Mouse (Mus musculus) MEL (cell line): Measurements from ENCODE around the gene Mid1.

Experiments
- CHD2 ChIP-seq: IDR thresholded peaks from 2 replicates; pipeline ENCODE4 v1.6.1; 2011; ENCODE audit warnings: low read length, improper control_type of control experiment
- CTCF ChIP-seq, 3 experiments: IDR thresholded peaks in 2 of 3; conservative IDR thresholded peaks in 1 of 3; 2 replicates each; pipeline ENCODE4 v1.5.1; 2011 to 2012; ENCODE audit warnings: low read length in 3 of 3, low read depth in 2 of 3, mild to moderate bottlenecking in 2 of 3, improper control_type of control experiment in 1 of 3, inconsistent platforms in 1 of 3, mixed read lengths in 1 of 3, moderate library complexity in 1 of 3; ENCODE audit not compliant: control insufficient read depth in 1 of 3, insufficient read depth in 1 of 3, poor library complexity in 1 of 3, severe bottlenecking in 1 of 3
- MAX ChIP-seq: IDR thresholded peaks from 2 replicates; pipeline ENCODE4 v1.6.1; 2011; ENCODE audit warnings: low read length, improper control_type of control experiment
- MYB ChIP-seq: IDR thresholded peaks from 2 replicates; pipeline ENCODE4 v1.6.1; 2011; ENCODE audit warnings: mild to moderate bottlenecking, low read depth, low read length, improper control_type of control experiment
- POLR2A ChIP-seq, 2 experiments: IDR thresholded peaks; 2 replicates each; pipeline ENCODE4 v1.6.1; 2011 to 2012; ENCODE audit warnings: low read length in 2 of 2, mild to moderate bottlenecking in 2 of 2, control low read depth in 1 of 2, improper control_type of control experiment in 1 of 2, low read depth in 1 of 2, moderate library complexity in 1 of 2; ENCODE audit not compliant: control insufficient read depth in 1 of 2, insufficient read depth in 1 of 2, poor library complexity in 1 of 2
- ZNF384 ChIP-seq: IDR thresholded peaks from 2 replicates; pipeline ENCODE4 v1.6.1; 2012; ENCODE audit warnings: low read depth, mild to moderate bottlenecking, inconsistent platforms, low read length, improper control_type of control experiment

DNA sequence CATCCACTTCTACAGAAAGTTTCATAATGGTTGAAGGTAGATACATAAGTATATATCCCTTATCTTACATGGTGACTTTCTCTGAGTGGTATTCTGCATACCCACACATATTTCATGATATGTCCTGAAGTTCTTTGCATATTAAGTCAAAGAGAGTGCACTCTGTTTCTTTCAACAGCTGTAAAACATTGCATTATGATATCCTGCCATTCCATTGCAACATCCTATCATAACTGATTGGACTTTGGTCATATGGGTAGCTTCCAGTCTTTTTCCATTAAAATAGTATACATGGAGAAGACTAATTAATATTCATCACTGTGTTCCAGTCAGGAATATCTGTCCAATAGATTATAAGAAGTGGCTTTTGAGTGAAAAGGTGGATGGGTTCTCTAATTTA, 207.1 kb downstream of the Mid1 start:
- TF ChIP-seq POLR2A (IDR thresholded peaks at IDR 0.05; ENCODE audit: control insufficient read depth in 1 of 2, insufficient read depth in 1 of 2, low read depth in 1 of 2, low read length in 2 of 2, poor library complexity in 1 of 2) (no peak), CHD2 (no peak), MAX (no peak), CTCF (IDR thresholded peaks at IDR 0.05 in 2 of 3, conservative IDR thresholded peaks at IDR 0.05 in 1 of 3; ENCODE audit: control insufficient read depth in 1 of 3, insufficient read depth in 1 of 3, low read depth in 2 of 3, low read length in 3 of 3, poor library complexity in 1 of 3, severe bottlenecking in 1 of 3) (no peak), ZNF384 (no peak), MYB (no peak)
